Mouse (Mus musculus) adrenal gland (tissue): ENCODE results near the gene Rnf208.

Source experiments
- intact Hi-C: fragments of 180-260 bp; cut with DNase I; formaldehyde crosslinking; loops from one replicate; pipeline ENCODE4 v1.15.1; 2025

Rnf208 gene

GRCm38 (mm10) chr2:25223681-25224491 is 18.2 kb upstream of the Rnf208 start:
- intact Hi-C loops: no loop called here

GRCm38 (mm10) chr2:25224492-25224765 is 17.6 kb upstream of the Rnf208 start, which contains the start of gene Tubb4b:
Tubb4b (minus strand) TSS chr2:25224702.
- intact Hi-C loops: no loop called here

DNA sequence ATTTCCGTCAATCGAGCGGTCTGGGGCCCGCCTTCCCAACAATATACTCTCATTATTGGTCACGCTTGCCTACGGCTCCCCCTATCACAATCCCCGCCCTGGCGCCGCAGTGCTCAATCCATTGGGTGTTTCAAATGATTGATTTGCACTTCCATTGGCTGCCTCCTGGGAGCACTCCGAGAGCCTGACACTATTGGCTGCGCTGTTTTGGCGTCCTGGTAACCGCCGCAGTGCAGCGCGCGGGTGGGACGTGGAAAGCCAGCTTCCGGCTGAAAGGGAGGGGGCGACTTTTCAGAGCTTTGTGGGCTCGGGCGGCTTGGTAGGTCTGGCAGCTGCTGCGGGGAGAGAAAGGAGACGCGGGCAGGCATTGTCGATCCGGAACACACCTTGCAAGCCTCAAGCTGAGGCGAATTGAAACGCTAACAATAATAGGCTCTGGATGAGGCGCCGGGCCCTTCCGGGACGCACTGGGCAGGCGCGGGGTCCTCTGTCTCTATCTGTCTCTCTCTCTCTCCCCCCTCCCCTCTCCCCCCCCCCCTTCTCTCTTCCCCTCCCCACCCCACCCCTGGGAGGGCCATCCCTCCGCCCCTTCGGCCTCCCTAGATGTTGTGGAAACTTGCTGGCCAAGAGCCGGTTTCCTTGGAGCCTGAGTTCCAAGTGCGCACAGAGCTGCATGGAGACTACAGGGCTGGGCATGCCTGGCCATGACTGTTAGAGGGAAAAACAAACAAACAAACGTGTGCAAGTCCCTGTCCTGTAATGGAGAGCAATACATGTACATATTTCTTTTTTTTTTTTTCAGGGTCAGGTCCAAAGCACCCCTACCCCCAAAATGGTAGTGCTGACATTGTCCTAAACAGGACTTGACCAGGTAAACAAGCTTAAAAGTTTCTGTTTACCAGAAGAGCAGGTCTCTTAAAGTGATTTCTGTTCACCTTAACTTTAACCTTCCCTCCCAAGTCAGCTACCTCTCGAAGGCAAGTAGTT is 17.0 kb upstream of the Rnf208 start:
- intact Hi-C loops: no loop called here

DNA sequence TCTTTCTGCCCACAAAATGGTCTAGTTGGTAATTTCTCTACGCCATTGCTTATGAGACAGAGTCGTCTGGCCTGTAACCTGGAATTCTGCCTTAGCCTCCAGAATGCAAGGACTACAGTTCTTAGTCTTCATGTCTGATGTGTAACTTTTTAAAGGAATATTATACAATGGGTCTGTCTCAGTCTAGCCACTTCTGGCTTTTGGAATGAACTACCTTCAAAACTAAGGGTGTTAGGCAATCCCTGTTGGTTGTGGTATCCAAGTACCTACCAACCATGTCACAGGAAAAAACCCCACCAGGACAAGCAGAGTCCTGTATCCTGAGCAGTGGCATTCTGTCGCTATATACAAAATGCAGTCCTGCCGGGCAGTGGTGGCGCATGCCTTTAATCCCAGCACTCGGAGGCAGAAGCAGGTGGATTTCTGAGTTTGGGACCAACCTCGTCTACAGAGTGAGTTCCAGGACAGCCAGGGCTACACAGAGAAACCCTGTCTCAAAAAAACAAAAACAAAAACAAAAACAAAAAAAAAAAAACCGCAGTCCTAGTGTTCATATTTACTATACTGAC is 16.2 kb upstream of the Rnf208 start:
- intact Hi-C loops: no loop called here

DNA sequence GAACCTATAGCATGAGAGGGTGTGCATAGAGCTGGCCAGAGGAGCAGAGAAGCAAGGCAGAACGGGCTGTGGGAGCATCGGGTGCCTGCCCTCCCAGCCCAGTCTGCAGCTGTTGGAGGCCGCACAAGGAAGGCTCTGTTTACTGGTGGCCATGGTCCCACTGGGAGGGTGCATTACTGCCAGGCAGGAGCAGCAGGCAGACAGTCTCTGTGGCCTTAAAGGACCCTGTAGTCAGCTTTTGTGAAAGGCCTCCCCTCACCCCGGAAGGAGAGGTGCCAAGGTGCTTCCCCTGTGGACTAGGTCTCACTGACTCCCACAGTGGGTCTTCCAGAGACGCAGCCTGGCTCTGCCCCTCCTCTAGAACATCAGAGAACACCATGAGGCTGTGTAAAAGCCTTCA is 15.2 kb upstream of the Rnf208 start:
- intact Hi-C loops: no loop called here

DNA sequence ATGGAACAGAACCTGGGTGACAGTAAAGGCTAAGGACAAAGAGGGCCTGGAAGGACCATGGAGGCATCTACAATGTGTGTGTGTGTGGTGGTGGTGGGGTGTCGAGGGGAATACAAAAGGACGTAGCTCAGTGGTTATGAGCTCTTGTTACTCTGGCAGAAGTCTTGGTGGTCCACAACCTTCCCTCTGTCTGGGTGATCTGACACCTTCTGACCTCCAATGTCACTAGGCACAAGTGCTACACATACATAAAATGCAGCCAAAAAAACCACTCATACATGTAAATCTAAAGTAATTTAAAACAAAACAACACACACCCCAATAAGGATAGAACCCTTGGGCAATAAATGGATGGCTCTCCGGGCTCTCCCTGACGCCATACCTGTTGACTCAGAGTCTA is 14.6 kb upstream of the Rnf208 start:
- intact Hi-C loops: no loop called here

DNA sequence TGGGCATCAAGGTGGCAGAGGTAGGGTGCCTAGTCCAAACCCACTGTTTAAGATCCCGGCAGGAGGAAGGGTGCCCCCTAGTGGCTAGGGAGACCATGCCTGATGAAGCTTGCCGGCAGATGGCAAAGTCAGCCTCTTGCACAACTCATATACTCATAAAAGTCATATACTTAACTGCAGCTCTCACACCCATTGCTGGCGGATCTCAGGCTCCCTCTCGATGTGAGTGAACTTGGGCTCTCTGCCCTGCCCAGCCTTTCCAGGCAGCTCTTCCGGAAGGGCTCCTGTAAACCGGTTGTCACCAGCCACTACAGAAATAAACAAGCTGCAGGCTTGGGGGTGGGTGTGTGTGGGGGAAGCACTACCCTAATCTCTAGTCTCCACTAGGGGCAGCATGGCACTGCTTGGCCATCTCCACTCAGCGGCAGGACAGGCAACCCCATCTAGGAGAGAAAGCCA is 13.6 kb upstream of the Rnf208 start:
- intact Hi-C loops: loop anchor here (1.0 kb wide), 1 partner anchor 35 kb away; no protein-coding TSS in a partner anchor

DNA sequence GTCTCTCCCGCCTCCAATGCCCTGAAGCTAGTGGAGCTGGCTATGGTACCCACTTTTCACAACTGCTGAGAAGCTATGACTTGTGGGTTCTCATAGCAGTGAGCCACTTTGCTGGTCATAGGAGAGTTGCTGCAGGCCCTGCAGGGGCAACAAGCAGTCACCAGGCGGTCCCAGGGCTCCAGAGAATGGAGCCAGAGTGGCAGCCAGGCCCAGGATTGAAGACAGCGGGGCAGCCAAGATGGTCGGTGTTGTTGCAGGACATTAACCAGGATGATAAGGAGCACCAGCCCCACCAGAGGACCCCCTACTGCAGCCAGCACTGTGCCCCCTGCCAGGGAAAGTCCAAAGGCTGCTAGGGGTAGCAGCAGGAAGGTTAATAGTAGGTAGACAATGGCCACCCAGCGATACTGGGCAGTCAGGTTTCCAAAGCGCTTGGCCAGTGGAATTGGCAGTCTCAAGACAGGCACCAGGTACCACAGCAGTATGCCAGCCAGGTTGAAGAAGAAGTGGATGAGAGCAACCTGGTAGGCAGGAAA is 13.0 kb upstream of the Rnf208 start:
- intact Hi-C loops: loop anchor here (1.0 kb wide), 1 partner anchor 36 kb away; no protein-coding TSS in a partner anchor

DNA sequence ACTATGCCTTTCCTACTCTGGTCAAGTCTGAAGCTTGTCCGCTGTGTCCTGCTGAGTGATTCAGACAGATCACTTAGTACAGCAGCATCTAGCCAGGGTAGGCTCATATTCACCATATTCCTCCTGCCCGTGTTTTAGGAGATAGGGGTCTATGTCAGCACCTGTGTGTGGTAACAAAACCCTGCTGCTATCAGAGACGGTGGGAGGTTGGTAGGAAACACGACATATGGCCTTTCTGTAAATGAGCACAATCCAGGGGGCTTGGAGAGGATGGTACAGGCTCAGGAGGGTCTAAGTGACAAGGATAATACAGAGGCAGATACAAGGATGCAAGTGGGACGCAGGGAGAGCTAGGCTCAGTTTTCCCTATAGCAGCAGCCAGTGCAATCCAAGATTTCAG is 12.5 kb upstream of the Rnf208 start:
- intact Hi-C loops: no loop called here

DNA sequence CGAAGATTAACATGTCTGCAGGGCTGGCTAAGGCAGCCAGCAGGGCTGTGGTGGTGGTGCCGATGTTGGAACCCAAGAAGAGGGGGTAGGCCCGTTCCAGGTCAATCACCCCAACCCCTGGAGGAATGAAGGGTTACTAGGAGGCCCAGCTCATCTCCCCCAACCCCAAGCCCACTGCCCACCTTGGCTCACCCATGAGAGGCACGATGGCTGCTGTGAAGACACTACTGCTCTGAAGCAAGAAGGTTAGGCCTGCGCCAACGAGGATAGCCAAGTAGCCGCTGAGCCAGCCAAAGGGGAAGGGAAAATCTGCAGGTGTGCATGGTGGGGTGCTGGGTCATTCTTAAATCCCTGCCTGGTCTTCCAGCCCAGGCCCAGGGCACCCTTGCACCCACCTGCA is 11.5 kb upstream of the Rnf208 start:
- intact Hi-C loops: no loop called here

DNA sequence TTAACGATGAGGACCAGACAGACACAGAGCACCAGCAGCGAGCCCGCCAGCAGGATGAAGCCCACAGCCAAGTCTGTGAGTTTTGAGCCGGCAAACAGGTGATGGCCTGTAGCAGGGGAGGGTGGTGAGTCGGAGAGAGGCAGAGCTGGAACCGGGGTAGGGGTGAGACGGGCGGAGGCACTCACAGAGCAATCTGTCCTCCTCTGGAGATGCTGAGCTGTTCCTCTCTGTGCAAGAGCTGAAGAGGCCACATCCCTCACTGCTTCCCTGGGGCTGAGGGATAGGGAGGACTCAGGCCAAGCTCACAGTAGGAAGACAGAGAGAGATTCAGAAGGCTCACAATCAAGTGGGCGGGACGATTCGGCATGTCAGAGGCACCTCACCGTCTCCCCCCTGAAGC is 11.0 kb upstream of the Rnf208 start:
- intact Hi-C loops: no loop called here

GRCm38 (mm10) chr2:25233421-25233820 is 8.6 kb upstream of the Rnf208 start:
- intact Hi-C loops: no loop called here

- intact Hi-C loops: no loop called here
Observed at GRCm38 (mm10) chr2:25234050-25234449, 8.0 kb upstream of the Rnf208 start, which contains the start of gene Slc34a3. Slc34a3 (minus strand) TSS chr2:25234364.

- intact Hi-C loops: no loop called here
Observed at GRCm38 (mm10) chr2:25234551-25235220, 7.4 kb upstream of the Rnf208 start.

GRCm38 (mm10) chr2:25236614-25237013 is 5.4 kb upstream of the Rnf208 start, which contains the start of gene Rnf224:
Rnf224 (minus strand) TSS chr2:25236787.
- intact Hi-C loops: no loop called here

DNA sequence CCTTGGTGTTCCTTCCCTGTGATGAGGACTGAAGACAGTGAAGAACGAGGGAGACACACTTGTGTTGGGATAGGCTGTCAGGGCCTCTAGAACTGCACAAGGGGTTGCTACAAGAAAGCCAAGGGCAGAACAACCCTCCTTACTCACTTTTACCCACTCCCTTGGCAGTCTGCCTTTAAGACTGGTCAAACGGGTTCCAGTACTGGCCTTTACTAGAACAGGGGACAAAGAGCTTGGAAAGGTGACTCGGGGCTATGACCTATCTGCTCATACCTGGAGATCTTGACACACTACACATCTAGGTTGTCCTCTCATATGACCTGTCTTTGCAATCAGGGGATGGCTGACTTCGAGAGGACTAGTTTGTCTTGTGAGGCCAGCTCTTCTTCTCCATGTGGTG is 4.5 kb upstream of the Rnf208 start:
- intact Hi-C loops: no loop called here

DNA sequence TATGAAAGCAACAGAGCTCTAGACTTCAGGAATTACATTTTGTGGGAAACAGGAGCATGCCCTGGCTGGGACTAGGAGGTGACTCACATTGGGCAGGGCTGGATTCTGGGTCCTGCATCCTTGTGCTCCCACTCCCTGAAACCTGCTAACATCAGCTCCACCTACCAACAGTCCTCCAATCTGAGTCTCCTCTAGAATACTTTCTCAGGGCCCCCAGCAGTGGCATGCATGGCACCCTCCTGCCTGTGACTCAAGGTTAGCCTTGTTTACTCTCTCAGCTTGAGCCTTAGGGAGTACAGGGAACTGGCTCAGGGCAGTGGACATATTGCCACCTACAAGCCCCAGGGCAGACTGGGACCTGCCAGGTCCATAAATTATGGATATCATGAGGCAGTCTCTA is 3.9 kb upstream of the Rnf208 start:
- intact Hi-C loops: no loop called here

DNA sequence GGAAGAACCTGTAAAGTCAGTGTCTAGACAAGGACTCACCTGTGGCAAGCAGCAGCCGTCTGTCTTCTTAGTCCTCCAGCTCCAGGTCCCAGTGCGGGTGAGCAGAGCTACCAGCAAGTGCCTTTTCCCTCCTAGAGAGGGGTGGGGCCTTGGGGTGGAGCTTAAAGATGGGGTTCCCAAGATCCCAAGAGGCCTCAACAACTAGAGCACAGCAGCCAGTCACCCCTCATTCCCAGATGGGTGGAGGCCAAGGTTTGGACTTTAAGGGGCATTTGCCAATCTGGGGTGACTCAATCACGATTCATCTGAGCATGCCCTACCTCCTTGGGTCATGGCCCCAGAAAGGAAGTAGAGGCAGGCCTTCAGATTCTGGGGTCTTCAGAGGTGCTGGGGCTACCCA is 2.3 kb upstream of the Rnf208 start:
- intact Hi-C loops: no loop called here

DNA sequence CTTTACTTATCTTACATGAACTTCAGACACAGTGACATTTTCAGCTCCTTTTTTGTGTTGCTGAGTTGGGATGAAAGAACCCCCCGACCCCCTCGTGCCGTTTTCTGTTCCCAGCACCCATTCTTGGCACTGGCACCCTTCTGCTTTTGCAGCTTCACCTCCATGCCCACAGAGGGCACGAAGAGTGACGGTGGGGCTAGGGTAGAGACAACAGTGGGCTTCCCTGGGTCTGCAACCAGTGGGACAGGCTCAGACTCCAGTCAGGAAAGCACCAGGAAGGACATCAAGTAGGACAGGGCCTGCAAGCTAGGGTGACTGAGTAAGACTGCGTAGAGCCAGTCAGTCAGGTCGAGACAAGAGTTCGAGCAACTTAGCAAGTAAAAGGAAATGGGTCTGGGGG is 1.7 kb upstream of the Rnf208 start:
- intact Hi-C loops: no loop called here

DNA sequence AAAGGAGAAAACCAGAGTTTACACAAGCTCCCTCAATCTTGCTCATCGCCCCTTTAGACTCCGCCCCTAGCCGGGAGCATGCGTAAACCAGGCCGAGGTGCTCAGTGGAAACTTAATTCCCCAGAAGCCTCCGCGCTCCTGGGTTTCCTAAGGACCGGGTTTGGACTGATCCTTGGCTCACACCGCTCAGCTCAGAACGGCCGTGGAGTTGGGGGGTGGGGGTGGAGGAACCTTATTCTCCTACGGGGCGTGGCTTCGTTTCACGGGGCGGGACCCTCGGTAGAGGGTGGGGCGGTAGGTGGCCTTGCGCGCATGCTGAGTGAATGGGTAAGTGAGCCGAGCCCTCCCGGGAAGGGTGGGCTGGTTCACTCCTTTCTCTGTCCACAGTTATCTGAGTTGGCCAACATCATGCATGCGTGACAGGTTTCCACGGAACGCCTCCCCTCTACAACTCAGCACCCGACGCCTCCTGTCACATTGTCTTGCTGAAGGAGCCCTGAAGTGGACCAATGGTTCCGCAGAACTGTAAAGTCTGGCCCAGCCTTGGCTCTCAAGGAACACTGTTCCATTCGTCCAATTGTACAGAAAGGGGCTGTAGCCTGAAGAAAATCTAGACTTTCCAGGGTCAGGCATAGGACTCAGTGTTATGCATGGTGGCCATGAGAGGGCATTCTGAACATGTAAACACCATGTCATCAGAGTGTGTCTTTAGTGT is 1.2 kb upstream of the Rnf208 start:
- intact Hi-C loops: no loop called here
